Mouse (Mus musculus) heart, postnatal 36 days (tissue): ENCODE measurements at regions not wholly inside any gene's neighbourhood (a gene's known extent, or its start where the extent isn't known, plus 50 kb on each side); places are given as distances from the start of the nearest gene placed in this dataset.

Experiments used
- DNase-seq, 2 experiments: peaks; one replicate each; pipeline ENCODE4 v3.0.0; 2021 to 2022
- intact Hi-C: fragments of 180-260 bp; cut with DNase I; formaldehyde crosslinking; loops from one replicate; pipeline ENCODE4 v1.15.1; 2025

- intact Hi-C loops = no loop called here
- DNase-seq = no peak
Observed at GRCm38 (mm10) chr7:129810141-129810540, 218.5 kb downstream of the Wdr11 start.

DNA sequence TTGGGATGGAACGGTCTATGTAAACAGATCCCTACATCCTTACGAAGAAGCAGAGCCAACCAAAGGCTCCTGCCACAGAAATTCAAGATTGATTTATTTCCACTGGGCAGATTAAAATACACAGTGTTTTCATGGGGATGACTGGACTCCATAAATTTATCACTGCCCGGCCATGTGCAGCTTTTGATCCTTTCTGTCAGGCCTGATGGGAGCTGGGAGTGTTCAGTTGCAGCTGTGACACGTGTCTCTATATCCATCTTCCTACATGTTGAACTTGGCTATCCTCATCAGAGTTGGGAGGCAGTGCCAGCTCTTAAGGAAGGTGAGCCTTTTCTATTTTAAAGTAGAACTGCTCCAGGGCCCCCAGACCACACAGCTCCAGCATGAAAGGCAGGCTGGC, 218.9 kb downstream of the Wdr11 start:
- no peak for DNase-seq
- intact Hi-C loops = no loop called here

DNA sequence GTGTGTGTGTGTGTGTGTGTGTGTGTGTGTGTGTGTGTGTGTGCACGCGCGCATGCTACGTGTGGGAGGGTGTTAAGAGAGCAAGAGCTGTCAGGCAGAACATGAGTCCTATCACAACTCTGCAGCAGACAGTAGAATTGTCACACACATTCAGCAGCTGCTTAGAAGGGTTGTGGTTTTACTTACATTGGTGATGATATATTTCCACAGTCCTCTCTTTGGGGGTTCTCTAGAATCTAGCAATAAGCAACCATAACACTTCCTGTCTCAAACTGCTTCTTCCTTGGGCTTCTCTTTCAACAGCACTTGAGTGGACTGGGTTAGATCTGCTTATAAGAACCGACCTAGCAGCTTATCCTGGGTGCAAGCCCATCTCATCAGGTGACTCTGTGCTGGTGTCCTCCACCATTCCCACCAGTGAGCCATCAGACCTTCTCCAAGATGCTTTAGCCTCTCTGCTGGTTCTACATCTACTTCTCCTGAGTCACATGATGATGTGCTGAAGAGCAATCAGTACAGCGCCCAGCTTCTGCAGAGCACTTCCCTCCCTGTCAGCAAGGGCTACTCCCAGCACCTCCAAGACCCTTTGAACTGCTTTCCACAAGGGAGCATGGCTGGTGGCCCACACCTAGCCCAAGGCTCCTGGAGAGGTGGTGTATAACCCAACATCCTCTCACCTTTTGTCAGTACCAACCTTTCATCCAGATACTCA, 222.6 kb downstream of the Wdr11 start:
- intact Hi-C loops = no loop called here
- no peak for DNase-seq

DNA sequence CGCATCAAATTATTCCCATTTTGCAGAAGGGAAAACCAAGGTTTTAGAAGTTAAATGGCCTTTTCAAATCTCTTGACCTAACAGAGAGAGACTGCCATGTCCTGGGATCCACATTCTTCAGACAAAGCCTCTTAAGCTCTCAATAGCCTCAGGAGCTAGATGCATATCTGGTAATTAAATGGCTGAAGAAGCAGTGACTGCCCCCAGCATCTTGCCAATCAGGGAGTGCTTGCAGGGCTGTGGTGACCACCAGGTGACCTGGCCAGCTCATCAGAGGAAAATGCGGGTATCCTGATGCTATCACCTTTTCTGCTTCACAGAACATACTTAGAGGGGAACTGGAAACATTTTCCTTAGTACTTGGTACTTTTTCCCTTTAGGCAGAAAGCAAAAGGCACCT, 227.2 kb downstream of the Wdr11 start:
- no peak for DNase-seq
- intact Hi-C loops = no loop called here

DNA sequence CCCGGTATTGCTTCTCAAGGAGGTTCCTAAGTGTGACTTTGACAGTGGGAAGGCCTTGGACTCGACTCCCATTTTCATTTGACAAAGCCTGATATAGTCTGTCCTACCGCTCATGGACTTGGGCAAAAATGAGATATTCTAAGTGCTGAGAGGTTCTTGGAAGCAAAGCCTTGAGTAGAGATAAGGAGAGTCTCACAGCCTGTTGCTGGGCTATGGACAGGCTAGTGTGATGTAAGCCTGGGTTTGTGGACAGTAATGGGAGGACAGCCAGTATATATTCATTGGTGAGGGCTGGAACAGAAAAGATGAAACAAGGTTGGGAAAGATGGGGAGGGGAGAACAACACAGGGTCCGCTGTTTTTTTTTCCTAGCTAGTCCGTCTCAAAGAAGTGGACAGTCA, 228.0 kb downstream of the Wdr11 start:
- intact Hi-C loops = no loop called here
- DNase-seq = peak in 1 of 2 experiments; percentile 7

GRCm38 (mm10) chr7:129828970-129829369, 237.3 kb downstream of the Wdr11 start:
- DNase-seq = no peak
- intact Hi-C loops = no loop called here

DNA sequence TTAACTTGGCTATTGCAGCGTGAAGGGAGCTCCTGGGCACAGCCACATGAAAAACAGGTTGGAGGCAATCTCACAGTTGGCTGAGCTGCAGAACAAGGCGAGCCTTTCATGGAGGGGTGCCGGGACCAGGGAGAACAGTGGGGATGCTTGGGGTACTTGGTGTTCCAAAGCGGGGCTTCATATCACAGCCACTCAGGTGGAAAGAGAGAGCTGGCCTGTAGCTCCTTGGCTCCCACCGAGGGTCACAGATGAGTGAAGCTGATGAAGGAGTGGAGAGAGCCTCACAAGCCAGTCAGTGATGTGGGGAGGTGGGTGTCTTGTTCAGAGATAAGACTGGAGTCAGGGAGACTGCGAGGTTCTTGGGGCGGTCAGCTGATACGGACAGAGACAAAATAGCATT, 241.2 kb downstream of the Wdr11 start:
- DNase-seq = no peak
- intact Hi-C loops = no loop called here

DNA sequence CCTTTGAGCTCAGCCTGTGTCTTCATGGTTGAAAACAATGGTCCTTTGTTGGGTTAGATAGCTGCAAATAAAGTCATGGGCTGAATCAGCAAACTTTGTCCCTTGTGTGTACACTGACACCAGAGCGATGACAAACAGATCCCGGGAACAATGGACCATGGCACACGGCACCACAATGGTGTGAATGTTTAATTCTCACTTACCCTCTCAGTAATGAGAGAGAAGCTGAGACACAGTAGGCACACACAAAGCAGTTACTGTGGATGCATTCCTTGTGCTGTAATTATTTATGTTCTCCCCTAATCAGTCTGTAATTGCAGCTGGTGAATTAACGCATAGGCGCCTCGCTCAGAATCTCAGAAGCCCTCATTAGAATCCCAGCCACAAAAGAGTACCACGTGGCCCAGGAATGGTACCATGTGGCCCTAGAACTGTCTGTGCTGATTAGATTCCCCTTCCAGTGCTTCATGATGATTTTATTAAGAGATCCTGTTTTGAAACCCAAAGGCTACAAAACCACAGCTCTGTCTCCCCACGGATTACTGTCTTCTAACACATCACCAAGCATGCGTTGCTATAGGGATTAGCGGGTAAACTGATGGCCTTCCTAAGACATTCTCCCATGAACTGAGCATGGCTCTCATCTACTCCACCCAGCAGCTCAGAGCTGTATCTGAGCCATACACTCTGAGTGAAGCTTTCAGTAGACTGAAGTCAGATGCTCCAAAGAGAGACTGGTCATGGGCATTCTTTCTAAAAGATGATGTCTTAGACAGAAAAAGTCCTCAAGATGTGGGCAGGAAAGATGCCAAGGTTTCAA, 250.8 kb downstream of the Wdr11 start:
- intact Hi-C loops = no loop called here
- no peak for DNase-seq

DNA sequence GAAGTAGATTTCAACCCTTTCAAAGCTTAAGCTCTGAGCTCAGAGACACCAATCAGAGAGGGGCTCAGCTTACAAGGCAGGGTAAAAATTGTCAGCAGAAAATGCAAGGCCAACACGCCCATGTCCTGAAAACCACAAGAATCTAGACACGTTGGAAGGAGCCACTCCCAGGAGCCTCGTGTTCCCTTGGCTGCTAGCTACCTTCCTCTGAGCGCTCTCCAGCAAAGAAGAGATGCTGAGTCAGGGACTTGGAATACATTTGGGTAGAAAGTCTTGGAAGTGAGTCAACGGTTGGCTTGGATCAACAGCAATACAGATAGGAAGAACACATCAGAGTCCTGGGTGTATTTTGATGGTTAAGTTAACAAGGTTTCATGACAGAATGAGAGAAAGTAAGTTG, 255.5 kb downstream of the Wdr11 start:
- no peak for DNase-seq
- intact Hi-C loops = no loop called here

DNA sequence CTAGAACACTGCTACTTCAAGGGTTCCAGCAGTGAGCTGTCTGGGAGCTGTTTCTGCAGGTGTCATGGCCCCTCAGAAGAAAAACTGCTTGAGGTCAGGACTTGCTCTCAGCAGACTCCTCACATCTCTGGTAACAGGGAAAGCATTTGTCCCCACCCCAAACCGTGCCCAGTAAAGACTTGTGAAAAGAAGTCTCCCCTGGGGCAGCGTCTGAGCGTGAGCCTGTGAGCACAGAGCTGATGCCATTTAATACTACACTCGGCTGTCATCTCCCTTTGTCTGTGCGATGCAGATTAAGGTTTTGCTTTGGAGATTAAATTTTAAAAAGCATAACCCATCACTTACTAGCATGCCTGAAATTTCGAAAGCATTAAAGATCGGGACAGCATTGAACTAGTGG, 261.9 kb downstream of the Wdr11 start:
- intact Hi-C loops = no loop called here
- no peak for DNase-seq

GRCm38 (mm10) chr7:129854942-129855341, 263.3 kb downstream of the Wdr11 start:
- no peak for DNase-seq
- intact Hi-C loops = no loop called here

DNA sequence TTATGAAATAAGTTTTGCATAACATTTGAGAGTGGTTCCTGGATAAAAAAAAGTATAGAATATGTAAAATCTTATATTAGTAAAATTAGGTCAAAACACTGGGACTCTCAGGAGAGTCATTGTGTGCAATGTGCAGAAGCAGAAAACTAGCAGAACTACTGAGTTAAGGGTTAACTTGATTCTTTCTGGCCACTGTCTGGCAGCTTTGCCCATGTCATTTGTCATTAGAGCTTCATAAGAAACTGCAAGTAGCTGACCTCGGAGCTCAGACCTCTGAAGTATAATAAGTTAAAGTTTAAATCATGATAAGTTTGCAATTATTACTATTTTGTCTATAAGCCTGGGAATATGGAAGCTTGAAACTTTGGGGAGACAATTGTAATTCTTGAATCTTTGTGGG, 271.3 kb downstream of the Wdr11 start:
- intact Hi-C loops = no loop called here
- no peak for DNase-seq

DNA sequence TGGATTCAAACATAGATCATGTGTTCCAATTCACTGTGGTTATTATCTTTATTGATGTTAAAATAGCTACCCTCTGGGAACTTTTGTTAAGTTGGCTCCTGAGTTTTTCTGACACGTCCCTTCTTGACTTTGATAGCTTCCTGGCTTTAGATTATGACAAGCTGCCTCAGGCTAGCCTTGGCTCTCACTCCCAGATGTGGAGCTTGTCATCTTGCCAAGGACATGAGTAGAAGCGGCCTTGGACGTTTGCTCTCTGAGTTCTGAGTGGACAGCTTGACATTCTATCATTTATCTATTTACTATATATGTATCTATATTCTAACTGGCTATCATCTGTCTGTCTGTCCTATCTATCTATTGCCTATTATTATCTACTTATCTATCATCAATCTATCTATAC, 273.9 kb downstream of the Wdr11 start:
- DNase-seq = no peak
- intact Hi-C loops = no loop called here

DNA sequence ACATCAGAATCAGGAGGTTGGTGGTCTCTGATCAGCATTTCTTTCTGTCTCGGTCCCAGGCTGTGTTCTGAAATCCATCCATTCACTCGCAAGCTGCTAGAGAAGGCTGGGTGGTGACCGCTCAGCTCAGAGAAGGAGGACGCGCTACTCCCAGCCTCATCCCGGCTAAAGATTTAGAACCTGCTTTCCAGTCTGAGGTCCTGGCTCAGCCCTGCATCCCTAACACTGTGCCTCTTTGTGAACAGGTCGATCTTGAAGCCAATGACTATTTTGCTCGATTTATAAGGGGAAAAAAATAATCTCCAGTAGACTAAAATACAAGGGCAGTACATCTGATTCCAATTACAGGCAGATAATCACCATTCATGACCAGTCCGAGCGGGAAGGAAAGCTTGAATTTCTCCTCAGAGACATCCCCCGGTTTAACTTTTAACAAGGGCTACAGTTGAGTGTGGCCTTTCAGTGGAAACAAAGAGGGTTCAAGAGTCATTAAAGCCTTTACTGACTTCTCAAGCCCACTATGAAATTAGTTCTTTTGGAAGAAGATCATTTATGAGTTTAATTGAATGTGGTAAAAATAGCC, 280.6 kb downstream of the Wdr11 start:
- intact Hi-C loops = no loop called here
- DNase-seq = no peak

DNA sequence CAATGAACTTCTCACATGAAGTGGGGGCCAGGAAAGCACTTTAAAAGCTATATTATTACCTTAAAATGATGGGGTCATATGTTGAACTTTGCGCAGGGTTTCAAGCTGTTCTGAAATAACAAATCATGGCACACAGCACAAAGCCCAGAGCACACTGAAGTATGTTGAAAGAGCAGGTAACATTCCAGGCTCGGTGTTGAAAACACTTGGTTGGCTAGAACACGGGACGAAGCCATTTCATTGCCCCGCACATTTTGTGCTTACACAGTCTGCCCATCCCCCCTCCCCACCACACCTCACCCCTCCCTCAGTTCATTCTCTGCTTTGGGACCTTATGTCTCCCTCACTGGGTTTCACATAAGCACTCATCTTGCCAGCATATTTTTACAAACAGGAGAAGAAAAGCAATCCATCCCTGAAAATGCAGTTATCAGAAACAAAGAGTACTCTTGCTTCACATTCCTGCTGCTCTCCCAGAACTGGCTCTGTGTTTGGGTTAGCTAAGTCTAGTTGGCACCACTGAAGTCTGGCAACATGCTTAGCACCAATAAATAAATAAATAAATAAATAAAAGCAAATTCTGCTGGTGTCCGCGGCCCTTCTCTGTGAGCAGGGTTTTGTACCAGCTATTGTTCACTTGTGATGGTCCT, 284.7 kb downstream of the Wdr11 start:
- intact Hi-C loops = no loop called here
- no peak for DNase-seq

GRCm38 (mm10) chr7:129876852-129877223, 285.2 kb downstream of the Wdr11 start:
- intact Hi-C loops = no loop called here
- DNase-seq = no peak

DNA sequence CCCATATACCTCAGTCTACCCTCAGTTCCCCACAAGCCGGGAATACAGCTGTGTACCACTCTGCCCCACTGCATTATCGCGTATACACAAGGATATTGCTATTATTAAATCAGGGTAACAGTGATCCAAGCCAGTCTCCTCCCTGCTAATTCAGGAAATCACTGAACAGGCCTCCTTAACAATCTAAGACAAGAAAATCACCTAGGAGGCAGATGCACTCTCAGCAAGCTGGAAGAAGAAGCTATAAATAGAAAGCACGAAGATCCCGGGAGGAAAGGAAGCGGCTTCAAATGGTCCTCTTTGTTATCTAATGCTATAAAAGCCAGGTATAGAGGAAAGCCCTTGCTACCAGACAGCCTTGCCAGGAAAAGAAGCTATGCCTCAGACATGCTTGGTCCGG, 304.6 kb downstream of the Wdr11 start:
- no peak for DNase-seq
- intact Hi-C loops = no loop called here

DNA sequence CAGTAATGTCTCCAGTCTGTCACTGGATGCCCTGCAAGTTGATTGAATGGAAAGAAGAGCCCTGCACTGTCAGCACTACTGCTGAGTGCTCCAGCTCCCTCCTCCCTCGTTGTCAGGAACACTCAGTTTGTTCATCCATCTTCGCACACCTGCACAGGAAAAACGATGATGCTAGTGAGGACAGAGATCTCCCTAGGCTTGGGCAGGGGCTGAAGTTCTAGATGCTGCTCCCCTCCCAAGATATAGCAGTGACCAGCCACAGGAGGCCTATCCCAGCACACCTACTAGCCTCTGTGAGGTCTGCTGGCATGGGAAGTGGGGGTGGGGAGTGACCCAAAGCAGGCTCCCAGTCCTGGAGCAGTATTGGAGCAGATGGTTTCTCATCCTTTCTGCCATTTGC, 305.8 kb downstream of the Wdr11 start:
- intact Hi-C loops = no loop called here
- DNase-seq = no peak

- no peak for DNase-seq
- intact Hi-C loops = no loop called here
Observed at GRCm38 (mm10) chr7:129902256-129902655, 310.6 kb downstream of the Wdr11 start.

DNA sequence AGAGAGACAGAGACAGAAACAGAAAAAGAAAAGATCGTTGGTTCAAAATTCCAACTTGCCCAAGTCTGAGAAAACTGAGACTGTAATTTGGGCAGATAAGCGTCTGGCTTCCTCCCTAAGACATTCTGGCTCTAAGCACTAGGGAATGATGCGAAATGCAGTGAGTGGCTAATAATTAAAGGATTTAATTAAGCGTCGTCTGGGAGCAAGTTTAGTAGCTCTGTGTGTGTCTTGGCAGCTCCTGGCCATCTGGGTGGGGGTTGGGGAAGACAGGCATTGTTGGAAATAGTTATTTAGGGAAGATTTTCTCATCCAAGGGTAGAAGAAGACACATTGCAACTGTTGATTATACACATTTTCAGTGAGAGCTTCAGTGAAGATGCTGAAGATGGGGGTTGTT, 311.5 kb downstream of the Wdr11 start:
- no peak for DNase-seq
- intact Hi-C loops = no loop called here

DNA sequence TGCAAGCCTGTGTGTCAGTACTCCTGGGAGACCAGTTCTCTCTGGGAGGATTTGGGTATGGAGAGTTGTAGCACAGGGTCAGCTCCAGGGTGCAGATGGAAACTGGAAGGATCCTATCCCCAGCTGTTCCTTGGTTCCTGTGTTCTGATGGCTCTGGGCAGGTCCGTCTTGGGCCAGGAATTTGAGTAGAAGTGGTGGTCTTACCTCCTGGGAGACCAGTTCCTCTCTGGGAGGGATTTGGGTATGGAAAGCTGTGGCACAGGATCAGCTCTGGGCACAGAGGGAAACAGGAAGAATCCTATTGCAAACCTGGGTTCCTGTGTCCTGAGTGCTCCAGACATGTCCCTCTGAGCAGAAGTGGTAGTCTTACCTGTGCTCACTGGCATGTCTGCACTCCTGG, 314.5 kb downstream of the Wdr11 start:
- intact Hi-C loops = no loop called here
- no peak for DNase-seq

- intact Hi-C loops = no loop called here
- no peak for DNase-seq
Observed at GRCm38 (mm10) chr7:129908826-129909225, 317.2 kb downstream of the Wdr11 start.
